Comparison of ENCODE assay signal across 10 mouse cellular contexts in the genomic region with DNA sequence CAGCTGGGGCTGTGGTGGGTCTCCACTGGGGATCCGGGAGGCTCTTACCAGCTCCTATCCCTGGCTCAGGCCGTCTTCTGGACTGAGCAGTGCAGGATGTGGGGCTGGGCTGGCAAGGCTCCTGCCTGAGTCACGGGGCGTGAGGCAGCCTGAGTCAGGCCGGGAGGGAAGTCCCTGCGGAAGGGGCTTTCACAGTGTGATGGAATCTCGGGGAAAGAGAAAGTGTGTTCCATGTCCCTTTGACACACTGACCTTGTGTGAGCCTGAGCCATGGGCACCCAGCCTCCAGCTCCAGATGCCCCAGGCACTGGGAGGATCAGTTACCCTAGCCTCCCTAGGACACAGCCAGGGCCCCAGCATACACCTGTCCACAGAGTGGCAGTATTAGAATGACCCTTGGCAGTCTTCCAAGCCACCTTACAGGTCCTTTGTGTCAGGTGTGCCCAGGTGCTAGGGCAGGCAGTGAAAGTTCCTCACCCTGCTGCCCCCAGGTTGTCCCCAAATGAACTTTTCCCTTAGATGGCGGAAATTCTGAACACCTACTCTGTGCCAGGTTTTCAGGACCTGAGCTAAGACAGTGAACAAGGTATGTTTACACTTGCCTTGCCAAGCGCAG. TPM values are rescaled to one million over a fixed set of nuclear protein-coding genes. Genes with fewer than 3 reads are reported as not detected.
DNase-seq lines count a peak whose midpoint lies in the region; ATAC-seq lines count a peak whose summit lies in the region.
"Had no signal": no experiment of that assay in that cellular context is flagged by ENCODE, and none has a peak within 500 bp of the region (broad histone marks: within the 10 kb centered on the region; RNA-seq: fewer than 3 reads in every experiment).

No protein-coding gene starts in this region.

- no peaks in the 10 kb centered on the region; the same call in 1 of the 2 replicates for H3K4me1 ChIP-seq in liver, embryonic 16.5 days (ENCODE audit: control insufficient read depth, low read depth, low read length)
- peaks cover 20% of the 10 kb centered on the region for H3K4me1 ChIP-seq in liver, embryonic 12.5 days
- no peaks in the 10 kb centered on the region for H3K4me1 ChIP-seq in stomach, embryonic 15.5 days

- peak; percentile 45; the same call in 1 of the 2 replicates for ATAC-seq in liver, embryonic 16.5 days (ENCODE audit: low read depth)
- no peak for ATAC-seq in liver, embryonic 12.5 days
- ATAC-seq in erythroblast, adult 5-6 weeks (replicated peaks; ENCODE audit: low FRiP score, poor library complexity, severe bottlenecking) = 0 out of 2 replicates have a peak, but pooled peaks have one; percentile 34
- ATAC-seq in stomach, embryonic 15.5 days (ENCODE audit: insufficient read depth, low FRiP score, low read depth) = peak; percentile 56; the same call in 1 of the 2 replicates

- no peaks in the 10 kb centered on the region for H3K9me3 ChIP-seq in liver, embryonic 16.5 days (replicated peaks; ENCODE audit: control insufficient read depth, low read length)
- no peaks in the 10 kb centered on the region for H3K9me3 ChIP-seq in liver, embryonic 12.5 days (replicated peaks)
- no peaks in the 10 kb centered on the region for H3K9me3 ChIP-seq in stomach, embryonic 15.5 days
- H3K9me3 ChIP-seq: neural tube, embryonic 13.5 days had no signal

- H3K36me3 ChIP-seq in liver, embryonic 16.5 days (ENCODE audit: control insufficient read depth, insufficient read depth) = no peaks in the 10 kb centered on the region
- H3K36me3 ChIP-seq in liver, embryonic 12.5 days = no peaks in the 10 kb centered on the region
- no peaks in the 10 kb centered on the region for H3K36me3 ChIP-seq in stomach, embryonic 15.5 days
- H3K36me3 ChIP-seq: neural tube, embryonic 13.5 days had no signal

- DNase-seq in heart, postnatal 14 days = peak; percentile 57 to 66
- no peak for DNase-seq in frontal cortex, adult 2 months (ENCODE audit: extremely low spot score in 1 of 2, low spot score in 1 of 2)
- DNase-seq in thymus, postnatal 10 days (ENCODE audit: low spot score in 2 of 2) = no peak
- no peak for DNase-seq in natural killer cell, adult 2 months (ENCODE audit: low spot score in 2 of 2)
- DNase-seq: cerebellum, adult 8-10 months had no signal

- H3K4me3 ChIP-seq in liver, embryonic 16.5 days (ENCODE audit: low read depth, low read length) = no peak overlapping the region
- no peak overlapping the region for H3K4me3 ChIP-seq in liver, embryonic 12.5 days
- H3K4me3 ChIP-seq in stomach, embryonic 15.5 days (replicated peaks) = no peak overlapping the region
- H3K4me3 ChIP-seq: neural tube, embryonic 13.5 days had no signal

- no peak overlapping the region for H3K4me2 ChIP-seq in liver, embryonic 16.5 days (ENCODE audit: low read depth, low read length)
- no peak overlapping the region for H3K4me2 ChIP-seq in liver, embryonic 12.5 days
- H3K4me2 ChIP-seq in stomach, embryonic 15.5 days = no peak overlapping the region
- H3K4me2 ChIP-seq: neural tube, embryonic 13.5 days had no signal

- 58% methylated on average over 9 of the region's 9 CpGs for WGBS in liver, embryonic 16.5 days (ENCODE audit: insufficient replicate concordance)
- 69% methylated on average over 9 of the region's 9 CpGs for WGBS in liver, embryonic 12.5 days (ENCODE audit: insufficient replicate concordance)
- 58% methylated on average over 9 of the region's 9 CpGs for WGBS in stomach, embryonic 15.5 days

- H3K27ac ChIP-seq in liver, embryonic 16.5 days (ENCODE audit: low read length) = no peak overlapping the region
- no peak overlapping the region for H3K27ac ChIP-seq in liver, embryonic 12.5 days
- no peak overlapping the region for H3K27ac ChIP-seq in stomach, embryonic 15.5 days
- H3K27ac ChIP-seq: neural tube, embryonic 13.5 days had no signal

- no peaks in the 10 kb centered on the region for H3K27me3 ChIP-seq in liver, embryonic 16.5 days (ENCODE audit: control insufficient read depth, insufficient read depth, low read depth, low read length)
- H3K27me3 ChIP-seq in liver, embryonic 12.5 days (replicated peaks) = peaks cover 23% of the 10 kb centered on the region; the same call in 1 of the 2 replicates
- no peaks in the 10 kb centered on the region for H3K27me3 ChIP-seq in stomach, embryonic 15.5 days (replicated peaks)
- H3K27me3 ChIP-seq: neural tube, embryonic 13.5 days had no signal

- no peak overlapping the region for H3K9ac ChIP-seq in liver, embryonic 16.5 days (ENCODE audit: low read depth, low read length)
- no peak overlapping the region for H3K9ac ChIP-seq in liver, embryonic 12.5 days
- no peak overlapping the region for H3K9ac ChIP-seq in stomach, embryonic 15.5 days
- H3K9ac ChIP-seq: neural tube, embryonic 13.5 days had no signal

- intact Hi-C loops in heart, postnatal 14 days (cut with DNase I) = no loop called here

RNA-seq across cellular contexts. Expression of gene Hmga1, which starts 8.9 kb away (rescaled TPM):
- 98.3 and 104 TPM in 2 replicates for polyA plus RNA-seq in liver, embryonic 16.5 days (2015; fragmentation: Nextera tagmentation; extraction: Ambion mirVana)
- polyA plus RNA-seq in liver, embryonic 12.5 days (2016; fragmentation: Nextera tagmentation; extraction: Ambion mirVana) = 295 and 306 TPM in 2 replicates
- total RNA-seq in erythroblast, adult 5-6 weeks (2015; ENCODE audit: low replicate concordance) = 63.4 and 75.7 TPM in 2 replicates
- 14.4 and 29.6 TPM in 2 replicates for total RNA-seq in erythroblast, adult 5-6 weeks (2017; ENCODE audit: low replicate concordance)
- total RNA-seq in heart, postnatal 14 days (2021) = 10 to 100 TPM; 37.1 to 38.2 TPM
- 193 and 215 TPM in 2 replicates for polyA plus RNA-seq in stomach, embryonic 15.5 days (2015; fragmentation: Nextera tagmentation; extraction: Ambion mirVana)
- 66.0 and 78.8 TPM in 2 replicates for polyA plus RNA-seq in frontal cortex, adult 2 months (2012; rRNA removed)

RNA-seq across cellular contexts. Expression of gene AI413582, which starts 18.2 kb away (rescaled TPM):
- polyA plus RNA-seq in liver, embryonic 16.5 days (2015; fragmentation: Nextera tagmentation; extraction: Ambion mirVana) = 10.5 and 10.7 TPM in 2 replicates
- 14.1 and 16.8 TPM in 2 replicates for polyA plus RNA-seq in liver, embryonic 12.5 days (2016; fragmentation: Nextera tagmentation; extraction: Ambion mirVana)
- 14.0 and 15.4 TPM in 2 replicates for total RNA-seq in erythroblast, adult 5-6 weeks (2015; ENCODE audit: low replicate concordance)
- total RNA-seq in erythroblast, adult 5-6 weeks (2017; ENCODE audit: low replicate concordance) = 4.5 and 5.9 TPM in 2 replicates
- total RNA-seq in heart, postnatal 14 days (2021) = 10 to 100 TPM in 1 of 2 experiments, 1 to 10 TPM in 1; 10.0 to 10.4 TPM
- polyA plus RNA-seq in stomach, embryonic 15.5 days (2015; fragmentation: Nextera tagmentation; extraction: Ambion mirVana) = 23.6 and 33.1 TPM in 2 replicates
- polyA plus RNA-seq in frontal cortex, adult 2 months (2012; rRNA removed) = 83.9 and 84.2 TPM in 2 replicates

RNA-seq across cellular contexts. Expression of gene Grm4, which starts 26.2 kb away (rescaled TPM):
- polyA plus RNA-seq in liver, embryonic 16.5 days (2015; fragmentation: Nextera tagmentation; extraction: Ambion mirVana) = not detected in 2 replicates
- polyA plus RNA-seq in liver, embryonic 12.5 days (2016; fragmentation: Nextera tagmentation; extraction: Ambion mirVana) = 0.05 TPM in 1 of 2 replicates, not detected in the other
- total RNA-seq in erythroblast, adult 5-6 weeks (2015; ENCODE audit: low replicate concordance) = not detected in 2 replicates
- not detected in 2 replicates for total RNA-seq in erythroblast, adult 5-6 weeks (2017; ENCODE audit: low replicate concordance)
- total RNA-seq in heart, postnatal 14 days (2021) = under 1 TPM; 0.15 to 0.19 TPM
- polyA plus RNA-seq in stomach, embryonic 15.5 days (2015; fragmentation: Nextera tagmentation; extraction: Ambion mirVana) = 0.15 and 0.35 TPM in 2 replicates
- 39.8 and 50.2 TPM in 2 replicates for polyA plus RNA-seq in frontal cortex, adult 2 months (2012; rRNA removed)

Comparison
In these comparisons a context has a peak if more than half of its experiments do, and no peak if none do; other contexts are left out.
1. DNase-seq: peak in heart, postnatal 14 days (2 of 2); none in frontal cortex, adult 2 months (0 of 2), thymus, postnatal 10 days (0 of 2) and natural killer cell, adult 2 months (0 of 2).
2. RNA of gene Grm4, which starts 26.2 kb away (polyA plus RNA-seq): 39.8 to 50.2 TPM in frontal cortex, adult 2 months; 0.15 to 0.35 TPM in stomach, embryonic 15.5 days, 0.05 TPM in liver, embryonic 12.5 days and not detected in liver, embryonic 16.5 days; every median in the first group is over 10 times any median in the second.